Mouse (Mus musculus) heart, adult 2 months (tissue): ENCODE measurements around the gene Prmt2.

Source experiments
- CTCF ChIP-seq: fragments of 200-600 bp; IDR thresholded peaks from 2 replicates; pipeline ENCODE4 v1.8.1; 2022; ENCODE audit warnings: antibody characterized with exemption, mild to moderate bottlenecking, moderate library complexity
- POLR2A ChIP-seq: fragments of 200-500 bp; IDR thresholded peaks from 2 replicates; pipeline ENCODE4 v1.6.1; 2011; ENCODE audit warnings: mild to moderate bottlenecking, low read depth, low read length, control low read depth; ENCODE audit not compliant: insufficient read depth

GRCm38 (mm10) chr10:76212121-76212520 lies 25.5 kb downstream of the Prmt2 start:
- no peak for TF ChIP-seq POLR2A
- TF ChIP-seq CTCF: no peak
